Mouse (Mus musculus): ENCODE results near the gene Drosha. TPM values are rescaled to one million over a fixed set of nuclear protein-coding genes. Genes with fewer than 3 reads are reported as not detected.
A peak's percentile ranks its signal among the peaks of the same experiment; 100 is the strongest.

Gene Drosha
- polyA plus RNA-seq, 1 experiment from 2014 or later, result 44.7 TPM

- peaks cover 76% of the 10 kb centered on the region for H3K36me3 ChIP-seq
- H3K27ac ChIP-seq, result no peak overlapping the region
- 88% methylated on average over 13 of the region's 13 CpGs for WGBS
- no peaks in the 10 kb centered on the region for H3K27me3 ChIP-seq
- no peaks in the 10 kb centered on the region for H3K4me1 ChIP-seq
- H3K9me3 ChIP-seq (replicated peaks), result no peaks in the 10 kb centered on the region
- no peak for ATAC-seq (replicated peaks; ENCODE audit: low FRiP score)
- no peak overlapping the region for H3K4me3 ChIP-seq (replicated peaks)
- no peak overlapping the region for H3K9ac ChIP-seq
- H3K4me2 ChIP-seq, result no peak overlapping the region
Observed at GRCm38 (mm10) chr15:12895426-12895825, 70.8 kb downstream of the Drosha start.

GRCm38 (mm10) chr15:12896022-12897009 is 71.7 kb downstream of the Drosha start:
- 94% methylated on average over 18 of the region's 18 CpGs for WGBS

GRCm38 (mm10) chr15:12897831-12898230 is 73.2 kb downstream of the Drosha start:
- H3K36me3 ChIP-seq, result peaks cover 85% of the 10 kb centered on the region
- H3K27me3 ChIP-seq, result no peaks in the 10 kb centered on the region
- 93% methylated on average over 8 of the region's 8 CpGs for WGBS
- no peaks in the 10 kb centered on the region for H3K9me3 ChIP-seq (replicated peaks)
- H3K4me1 ChIP-seq, result no peaks in the 10 kb centered on the region
- H3K9ac ChIP-seq, result no peak overlapping the region
- ATAC-seq (replicated peaks; ENCODE audit: low FRiP score), result no peak
- H3K4me3 ChIP-seq (replicated peaks), result no peak overlapping the region
- H3K4me2 ChIP-seq, result no peak overlapping the region
- no peak overlapping the region for H3K27ac ChIP-seq

More at GRCm38 (mm10) chr15:12896022-12897009, 71.7 kb downstream of the Drosha start:
- Histone ChIP-seq H3K27ac (no peak overlapping the region), H3K9ac (no peak overlapping the region), H3K4me1 (no peaks in the 10 kb centered on the region), H3K27me3 (no peaks in the 10 kb centered on the region), H3K36me3 (peaks cover 77% of the 10 kb centered on the region), H3K4me3 (replicated peaks) (no peak overlapping the region), H3K9me3 (replicated peaks) (no peaks in the 10 kb centered on the region), H3K4me2 (no peak overlapping the region)
- ATAC-seq (replicated peaks; ENCODE audit: low FRiP score), result no peak

GRCm38 (mm10) chr15:12900428-12901196 is 76.0 kb downstream of the Drosha start:
- ATAC-seq (replicated peaks; ENCODE audit: low FRiP score), result no peak
- 80% methylated on average over 18 of the region's 18 CpGs for WGBS
- Histone ChIP-seq H3K9ac (no peak overlapping the region), H3K27me3 (no peaks in the 10 kb centered on the region), H3K4me3 (replicated peaks) (no peak overlapping the region), H3K9me3 (replicated peaks) (no peaks in the 10 kb centered on the region), H3K4me1 (no peaks in the 10 kb centered on the region), H3K36me3 (peaks cover 79% of the 10 kb centered on the region), H3K27ac (no peak overlapping the region), H3K4me2 (no peak overlapping the region)

GRCm38 (mm10) chr15:12901197-12901570 is 76.6 kb downstream of the Drosha start:
- no peak overlapping the region for H3K4me2 ChIP-seq
- no peak overlapping the region for H3K27ac ChIP-seq
- no peaks in the 10 kb centered on the region for H3K9me3 ChIP-seq (replicated peaks)
- H3K4me1 ChIP-seq, result no peaks in the 10 kb centered on the region
- no peaks in the 10 kb centered on the region for H3K27me3 ChIP-seq
- H3K36me3 ChIP-seq, result peaks cover 77% of the 10 kb centered on the region
- ATAC-seq (replicated peaks; ENCODE audit: low FRiP score), result no peak
- 44% methylated on average over 8 of the region's 8 CpGs for WGBS
- H3K9ac ChIP-seq, result no peak overlapping the region
- H3K4me3 ChIP-seq (replicated peaks), result no peak overlapping the region

- H3K9ac ChIP-seq, result no peak overlapping the region
- H3K27ac ChIP-seq, result no peak overlapping the region
- H3K4me1 ChIP-seq, result peaks cover 3% of the 10 kb centered on the region; the same call in 1 of the 2 replicates
- H3K27me3 ChIP-seq, result no peaks in the 10 kb centered on the region
- no peak for ATAC-seq (replicated peaks; ENCODE audit: low FRiP score)
- no peak overlapping the region for H3K4me3 ChIP-seq (replicated peaks)
- H3K9me3 ChIP-seq (replicated peaks), result no peaks in the 10 kb centered on the region
- WGBS, result 94% methylated on average over 6 of the region's 6 CpGs
- no peak overlapping the region for H3K4me2 ChIP-seq
- peaks cover 71% of the 10 kb centered on the region for H3K36me3 ChIP-seq
Observed at GRCm38 (mm10) chr15:12904442-12904841, 79.8 kb downstream of the Drosha start.

GRCm38 (mm10) chr15:12907962-12908719 is 83.5 kb downstream of the Drosha start:
- Histone ChIP-seq H3K4me3 (replicated peaks) (no peak overlapping the region), H3K4me1 (peaks cover 3% of the 10 kb centered on the region; the same call in 1 of the 2 replicates), H3K27ac (no peak overlapping the region), H3K9ac (no peak overlapping the region), H3K9me3 (replicated peaks) (no peaks in the 10 kb centered on the region), H3K36me3 (peaks cover 53% of the 10 kb centered on the region), H3K4me2 (no peak overlapping the region), H3K27me3 (no peaks in the 10 kb centered on the region)
- 69% methylated on average over 19 of the region's 19 CpGs for WGBS
- ATAC-seq (replicated peaks; ENCODE audit: low FRiP score), result 0 out of 2 replicates have a peak, but pooled peaks have one; percentile 40

GRCm38 (mm10) chr15:12908720-12909028 is 84.1 kb downstream of the Drosha start:
- Histone ChIP-seq H3K27me3 (no peaks in the 10 kb centered on the region), H3K9ac (no peak overlapping the region), H3K36me3 (peaks cover 54% of the 10 kb centered on the region), H3K4me3 (replicated peaks) (no peak overlapping the region), H3K9me3 (replicated peaks) (no peaks in the 10 kb centered on the region), H3K4me1 (peaks cover 3% of the 10 kb centered on the region; the same call in 1 of the 2 replicates), H3K4me2 (no peak overlapping the region), H3K27ac (no peak overlapping the region)
- WGBS, result 77% methylated on average over 4 of the region's 4 CpGs
- ATAC-seq (replicated peaks; ENCODE audit: low FRiP score), result no peak

- Histone ChIP-seq H3K9ac (no peak overlapping the region), H3K36me3 (peaks cover 54% of the 10 kb centered on the region), H3K9me3 (replicated peaks) (no peaks in the 10 kb centered on the region), H3K4me3 (replicated peaks) (no peak overlapping the region), H3K27me3 (no peaks in the 10 kb centered on the region), H3K4me2 (no peak overlapping the region), H3K4me1 (peaks cover 3% of the 10 kb centered on the region; the same call in 1 of the 2 replicates), H3K27ac (no peak overlapping the region)
- ATAC-seq (replicated peaks; ENCODE audit: low FRiP score), result no peak
- WGBS, result 71% methylated on average over 7 of the region's 7 CpGs
Observed at GRCm38 (mm10) chr15:12909171-12909570, 84.6 kb downstream of the Drosha start.

GRCm38 (mm10) chr15:12911082-12911481 is 86.5 kb downstream of the Drosha start:
- Histone ChIP-seq H3K27me3 (no peaks in the 10 kb centered on the region), H3K4me3 (replicated peaks) (no peak overlapping the region), H3K4me1 (peaks cover 3% of the 10 kb centered on the region; the same call in 1 of the 2 replicates), H3K9ac (no peak overlapping the region), H3K36me3 (peaks cover 56% of the 10 kb centered on the region), H3K4me2 (no peak overlapping the region), H3K27ac (no peak overlapping the region), H3K9me3 (replicated peaks) (no peaks in the 10 kb centered on the region)
- 63% methylated on average over 7 of the region's 7 CpGs for WGBS
- ATAC-seq (replicated peaks; ENCODE audit: low FRiP score), result peak; percentile 63

- no peak for ATAC-seq (replicated peaks; ENCODE audit: low FRiP score)
- H3K36me3 ChIP-seq, result peaks cover 75% of the 10 kb centered on the region
- no peak overlapping the region for H3K9ac ChIP-seq
- no peaks in the 10 kb centered on the region for H3K4me1 ChIP-seq
- no peak overlapping the region for H3K4me2 ChIP-seq
- WGBS, result 68% methylated on average over 10 of the region's 10 CpGs
- no peaks in the 10 kb centered on the region for H3K27me3 ChIP-seq
- no peak overlapping the region for H3K27ac ChIP-seq
- H3K4me3 ChIP-seq (replicated peaks), result no peak overlapping the region
- H3K9me3 ChIP-seq (replicated peaks), result no peaks in the 10 kb centered on the region
Observed at GRCm38 (mm10) chr15:12916314-12916815, 91.8 kb downstream of the Drosha start.

Measured in kidney, embryonic 15.5 days (tissue).